Mouse (Mus musculus): ENCODE data around the gene Btbd8. TPM values are rescaled to one million over a fixed set of nuclear protein-coding genes. Genes with fewer than 3 reads are reported as not detected.

Btbd8 gene
- polyA plus RNA-seq, 1 experiment from 2014 or later: 3.7 TPM

DNA sequence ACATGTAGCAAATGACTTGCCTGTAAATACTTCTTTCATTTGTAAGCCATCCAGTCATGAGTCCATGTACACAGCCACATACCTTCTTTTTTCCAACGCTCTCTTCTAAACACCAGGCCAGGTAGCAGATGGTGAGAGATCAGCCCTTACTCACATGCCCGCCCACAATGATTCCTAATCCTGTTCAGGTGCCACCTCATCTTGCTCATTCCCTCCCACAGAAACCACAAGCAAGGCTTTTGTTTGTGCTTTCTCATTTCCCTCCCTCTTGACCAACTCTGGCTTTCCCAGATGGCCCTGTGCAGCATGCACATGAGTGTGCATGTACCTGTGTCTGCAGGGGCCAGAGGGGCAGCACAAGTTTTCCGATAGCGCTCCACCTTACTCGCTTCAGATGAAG lies 12.5 kb downstream of the Btbd8 start:
- Histone ChIP-seq H3K36me3 (peaks cover 19% of the 10 kb centered on the region), H3K27ac (replicated peaks) (no peak overlapping the region), H3K27me3 (replicated peaks) (no peaks in the 10 kb centered on the region), H3K9ac (no peak overlapping the region), H3K9me3 (no peaks in the 10 kb centered on the region), H3K4me1 (no peaks in the 10 kb centered on the region), H3K4me2 (no peak overlapping the region), H3K4me3 (no peak overlapping the region)
- no peak for ATAC-seq (ENCODE audit: extremely low read depth, insufficient number of reproducible peaks, low FRiP score, low TSS enrichment)
- WGBS: 94% methylated on average over 5 of the region's 5 CpGs

DNA sequence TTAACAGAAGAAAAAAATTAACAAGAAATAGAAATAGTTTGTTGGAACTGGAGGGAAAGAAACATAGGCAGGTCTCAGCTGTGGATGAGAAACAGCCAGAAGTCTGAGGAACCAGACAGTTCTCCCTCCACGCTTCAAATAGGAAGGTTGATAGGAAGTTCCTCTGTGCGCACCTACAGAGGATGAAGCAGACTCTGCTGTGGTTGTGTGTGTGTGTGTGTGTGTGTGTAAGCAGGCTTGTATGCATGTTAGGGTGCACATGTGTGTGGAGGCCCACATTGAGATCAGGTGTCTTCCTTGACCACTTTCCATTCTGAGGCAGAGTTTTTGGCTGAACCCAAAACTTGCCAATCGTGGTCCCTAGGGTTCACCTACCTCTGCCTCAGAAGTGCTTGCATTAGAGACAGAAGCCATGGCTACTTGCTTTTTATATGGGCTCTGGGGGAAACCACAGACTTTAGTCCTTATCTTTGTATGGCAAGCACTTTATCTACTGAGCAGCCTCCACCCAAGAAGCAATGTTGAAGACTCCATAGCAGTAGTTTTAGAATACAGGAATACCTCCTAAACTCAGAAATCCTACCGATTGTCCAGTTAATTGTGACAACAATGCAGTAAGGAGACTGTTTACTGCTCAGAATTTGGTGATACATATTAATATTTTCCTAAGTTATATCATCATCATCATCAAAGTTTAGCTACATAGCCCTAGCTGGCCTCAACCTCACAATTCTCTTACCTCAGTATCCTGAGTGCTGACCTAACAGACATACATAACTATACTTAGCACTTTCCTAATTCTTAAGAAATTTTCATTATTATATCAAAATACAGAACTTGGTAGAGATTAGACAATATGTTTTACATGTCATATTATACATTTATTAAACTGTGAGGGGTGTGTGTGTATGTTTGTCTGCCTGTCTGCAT lies 24.6 kb downstream of the Btbd8 start:
- Histone ChIP-seq H3K4me2 (no peak overlapping the region), H3K27me3 (replicated peaks) (no peaks in the 10 kb centered on the region), H3K4me1 (peaks cover 16% of the 10 kb centered on the region), H3K9me3 (no peaks in the 10 kb centered on the region), H3K9ac (no peak overlapping the region), H3K4me3 (no peak overlapping the region), H3K36me3 (no peaks in the 10 kb centered on the region; the same call in 1 of the 2 replicates), H3K27ac (replicated peaks) (no peak overlapping the region)
- WGBS: 78% methylated on average over 4 of the region's 4 CpGs
- no peak for ATAC-seq (ENCODE audit: extremely low read depth, insufficient number of reproducible peaks, low FRiP score, low TSS enrichment)

DNA sequence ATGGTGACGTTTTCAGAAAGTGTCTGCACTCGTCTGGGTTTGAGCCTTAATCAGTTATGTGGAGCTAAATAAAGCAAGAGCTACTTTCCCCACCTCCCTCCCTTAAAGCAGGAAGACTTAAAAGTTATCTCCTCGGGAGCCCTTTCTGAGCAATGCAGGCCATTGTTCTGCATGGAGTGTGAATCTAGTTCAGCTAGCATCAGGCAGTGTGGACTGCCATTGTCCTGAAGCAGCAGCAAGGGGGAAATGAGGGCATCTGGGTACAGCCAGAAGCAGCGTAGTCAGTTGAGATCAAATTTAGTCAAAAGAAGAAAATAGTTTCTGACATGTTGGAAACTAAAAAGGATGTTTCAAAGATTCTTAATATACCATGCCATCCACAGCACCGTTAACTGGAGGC lies 28.7 kb downstream of the Btbd8 start:
- 17% methylated on average over 5 of the region's 5 CpGs for WGBS
- peaks cover 10% of the 10 kb centered on the region for H3K36me3 ChIP-seq
- H3K27me3 ChIP-seq (replicated peaks): no peaks in the 10 kb centered on the region
- ATAC-seq (ENCODE audit: extremely low read depth, insufficient number of reproducible peaks, low FRiP score, low TSS enrichment): no peak
- no peaks in the 10 kb centered on the region for H3K9me3 ChIP-seq
- H3K9ac ChIP-seq: no peak overlapping the region
- H3K4me3 ChIP-seq: no peak overlapping the region
- peak overlapping the region; percentile 20; the same call in 1 of the 2 replicates for H3K4me2 ChIP-seq
- peak overlapping the region; percentile 75 for H3K27ac ChIP-seq (replicated peaks)
- peaks cover 27% of the 10 kb centered on the region for H3K4me1 ChIP-seq

DNA sequence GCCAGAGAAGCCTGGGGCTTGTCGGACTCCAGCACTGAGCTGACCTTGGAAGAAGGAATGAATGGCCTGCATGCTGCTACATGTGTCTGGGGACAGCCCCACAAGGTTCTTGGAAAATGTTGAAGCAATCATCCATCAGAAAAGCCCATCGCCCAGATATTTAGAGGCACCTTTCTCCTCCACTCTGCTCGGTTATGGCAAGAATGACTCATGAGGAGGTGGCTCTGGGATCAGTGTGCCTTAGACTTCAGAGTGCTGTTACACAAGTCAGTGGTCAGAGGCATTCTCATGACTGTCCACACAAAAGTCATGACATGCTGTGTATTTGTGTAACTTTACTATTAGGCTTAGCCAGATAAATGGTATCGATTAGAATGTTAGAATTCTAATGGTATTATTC lies 29.3 kb downstream of the Btbd8 start:
- H3K27me3 ChIP-seq (replicated peaks): no peaks in the 10 kb centered on the region
- H3K9me3 ChIP-seq: no peaks in the 10 kb centered on the region
- 53% methylated on average over 4 of the region's 4 CpGs for WGBS
- H3K27ac ChIP-seq (replicated peaks): peak overlapping the region; percentile 75
- peaks cover 27% of the 10 kb centered on the region for H3K4me1 ChIP-seq
- H3K36me3 ChIP-seq: peaks cover 10% of the 10 kb centered on the region
- ATAC-seq (ENCODE audit: extremely low read depth, insufficient number of reproducible peaks, low FRiP score, low TSS enrichment): no peak
- peak overlapping the region; percentile 20; the same call in 1 of the 2 replicates for H3K4me2 ChIP-seq
- H3K9ac ChIP-seq: no peak overlapping the region
- no peak overlapping the region for H3K4me3 ChIP-seq

DNA sequence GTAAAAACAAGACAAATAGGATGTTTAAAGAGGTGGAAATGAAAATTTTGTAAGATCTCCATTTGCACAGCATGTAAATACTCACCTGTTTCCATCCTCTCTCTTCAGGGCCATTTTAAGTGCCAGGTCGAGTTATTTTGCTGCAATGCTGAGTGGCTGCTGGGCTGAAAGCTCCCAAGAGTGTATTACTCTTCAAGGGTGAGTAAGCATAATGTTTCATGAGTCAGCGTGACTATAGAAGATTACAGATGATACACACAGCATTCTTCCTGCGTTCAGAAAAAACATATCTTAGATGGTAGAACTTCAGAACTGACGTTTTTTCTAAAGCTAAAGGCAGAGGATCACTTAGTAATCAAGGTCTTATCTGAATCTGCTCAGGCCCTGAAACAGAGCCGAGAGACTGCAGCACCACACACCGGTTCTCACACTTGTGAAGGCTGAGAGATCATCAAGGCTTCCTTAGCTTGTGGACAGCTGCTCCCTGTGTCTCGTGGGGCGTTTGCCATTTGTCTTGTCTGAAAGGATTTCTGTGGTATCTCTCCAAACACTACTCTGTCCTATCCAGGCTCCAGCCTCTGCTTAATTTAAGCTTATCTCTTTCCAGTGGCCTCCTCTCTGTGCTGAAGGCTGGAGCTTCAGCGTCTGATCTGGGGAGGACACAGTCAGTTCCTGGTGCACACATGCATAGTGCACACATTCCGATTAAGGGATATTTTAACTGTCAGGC lies 33.0 kb downstream of the Btbd8 start:
- ATAC-seq (ENCODE audit: extremely low read depth, insufficient number of reproducible peaks, low FRiP score, low TSS enrichment): peak; percentile 73
- H3K9me3 ChIP-seq: no peaks in the 10 kb centered on the region
- no peak overlapping the region for H3K4me3 ChIP-seq
- H3K9ac ChIP-seq: no peak overlapping the region
- peak overlapping the region; percentile 26; the same call in 1 of the 2 replicates for H3K4me2 ChIP-seq
- H3K27ac ChIP-seq (replicated peaks): peak overlapping the region; percentile 61
- WGBS: 31% methylated on average over 10 of the region's 10 CpGs
- no peaks in the 10 kb centered on the region for H3K27me3 ChIP-seq (replicated peaks)
- peaks cover 24% of the 10 kb centered on the region for H3K36me3 ChIP-seq
- peaks cover 27% of the 10 kb centered on the region for H3K4me1 ChIP-seq

DNA sequence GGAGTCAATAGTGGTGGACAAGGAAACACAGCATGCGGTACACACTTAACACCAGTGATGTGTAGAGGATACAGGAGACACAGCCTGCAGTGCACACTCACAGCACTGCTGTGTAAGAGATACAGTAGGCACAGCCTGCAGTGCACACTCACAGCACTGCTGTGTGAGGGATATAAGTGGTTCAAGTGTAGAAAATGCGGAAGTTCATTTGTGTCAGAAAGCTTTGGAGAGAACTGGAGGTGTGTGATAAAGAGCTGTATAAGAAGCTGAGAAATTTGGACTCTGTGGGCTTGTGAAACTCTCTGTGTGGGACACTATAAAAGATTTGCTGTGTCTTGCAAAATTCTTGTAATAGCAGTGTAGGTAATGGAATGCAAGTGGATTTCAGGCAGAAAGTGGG lies 42.4 kb downstream of the Btbd8 start:
- no peak overlapping the region for H3K9ac ChIP-seq
- H3K36me3 ChIP-seq: peaks cover 6% of the 10 kb centered on the region
- peaks cover 4% of the 10 kb centered on the region; the same call in 1 of the 2 replicates for H3K4me1 ChIP-seq
- H3K4me2 ChIP-seq: no peak overlapping the region
- 68% methylated on average over 2 of the region's 2 CpGs for WGBS
- H3K9me3 ChIP-seq: no peaks in the 10 kb centered on the region
- no peak overlapping the region for H3K27ac ChIP-seq (replicated peaks)
- H3K4me3 ChIP-seq: no peak overlapping the region
- ATAC-seq (ENCODE audit: extremely low read depth, insufficient number of reproducible peaks, low FRiP score, low TSS enrichment): no peak
- H3K27me3 ChIP-seq (replicated peaks): no peaks in the 10 kb centered on the region

DNA sequence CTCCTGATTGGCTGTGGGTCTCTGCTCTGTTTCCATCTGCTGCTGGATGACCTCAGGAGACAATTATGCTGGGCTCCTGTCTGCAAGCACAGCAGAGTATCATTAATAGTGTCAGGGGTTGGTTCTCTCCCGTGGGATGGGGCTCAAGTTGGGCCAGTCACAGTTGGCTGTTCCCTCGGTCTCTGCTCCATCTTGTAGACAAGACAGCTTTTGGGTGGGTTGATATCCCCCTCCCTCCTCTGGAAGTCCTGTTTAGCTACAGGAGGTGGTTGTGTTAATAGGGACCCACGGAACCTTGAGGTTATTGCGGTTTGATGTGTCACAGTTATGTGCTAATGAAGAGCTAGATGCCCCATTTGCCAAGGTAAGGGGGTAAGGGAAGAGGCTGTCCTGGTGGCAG lies 51.2 kb downstream of the Btbd8 start:
- WGBS: 55% methylated on average over 4 of the region's 4 CpGs
- Histone ChIP-seq H3K4me3 (no peak overlapping the region), H3K9ac (no peak overlapping the region), H3K9me3 (no peaks in the 10 kb centered on the region), H3K36me3 (peaks cover 16% of the 10 kb centered on the region), H3K4me2 (no peak overlapping the region), H3K4me1 (peaks cover 9% of the 10 kb centered on the region), H3K27me3 (replicated peaks) (no peaks in the 10 kb centered on the region), H3K27ac (replicated peaks) (0 out of 2 replicates have a peak overlapping the region, but pooled peaks have one; percentile 12)
- no peak for ATAC-seq (ENCODE audit: extremely low read depth, insufficient number of reproducible peaks, low FRiP score, low TSS enrichment)

DNA sequence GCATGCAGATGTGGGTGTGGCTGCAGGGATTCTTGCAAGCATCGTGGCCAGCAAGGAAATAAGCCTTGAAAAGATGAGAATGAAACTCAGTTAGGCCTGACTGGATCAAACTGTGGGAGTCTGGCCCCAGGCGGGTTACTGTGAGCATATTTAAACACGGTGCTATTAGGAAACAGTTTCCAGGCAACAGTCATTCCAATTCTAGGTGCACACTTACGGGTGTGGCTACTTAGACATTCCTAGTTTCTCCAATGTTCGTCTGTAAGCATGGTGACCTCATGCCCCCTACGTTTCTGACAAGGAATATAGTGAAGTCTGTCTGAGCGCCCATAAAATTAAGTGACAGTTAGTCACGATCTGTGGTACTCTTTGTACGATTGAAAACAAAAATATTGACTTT lies 53.2 kb downstream of the Btbd8 start:
- H3K36me3 ChIP-seq: peaks cover 21% of the 10 kb centered on the region
- no peak overlapping the region for H3K4me2 ChIP-seq
- no peaks in the 10 kb centered on the region for H3K27me3 ChIP-seq (replicated peaks)
- ATAC-seq (ENCODE audit: extremely low read depth, insufficient number of reproducible peaks, low FRiP score, low TSS enrichment): no peak
- H3K4me3 ChIP-seq: no peak overlapping the region
- H3K4me1 ChIP-seq: peaks cover 9% of the 10 kb centered on the region
- no peak overlapping the region for H3K9ac ChIP-seq
- H3K27ac ChIP-seq (replicated peaks): no peak overlapping the region
- 77% methylated on average over 9 of the region's 9 CpGs for WGBS
- H3K9me3 ChIP-seq: peaks cover 3% of the 10 kb centered on the region; the same call in 1 of the 2 replicates

DNA sequence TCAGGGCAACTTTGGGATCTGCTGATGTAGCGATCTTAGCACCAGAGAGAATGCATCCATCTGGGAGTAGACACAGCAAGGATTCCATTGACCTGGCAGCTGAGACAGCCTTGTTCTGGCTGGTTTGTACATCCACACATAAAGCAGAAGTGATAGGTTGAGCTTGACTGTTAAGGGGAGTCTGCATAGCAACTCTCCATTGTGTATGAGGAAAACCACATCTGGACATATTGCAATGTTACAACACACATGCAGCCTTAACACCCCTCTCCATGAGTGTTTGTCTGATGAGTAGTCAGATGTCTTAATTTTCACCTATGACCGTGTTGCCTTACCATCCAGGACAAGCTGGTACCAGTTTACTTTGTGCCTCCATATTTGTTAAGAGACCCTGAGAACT lies 54.7 kb downstream of the Btbd8 start:
- no peaks in the 10 kb centered on the region for H3K27me3 ChIP-seq (replicated peaks)
- peaks cover 21% of the 10 kb centered on the region for H3K36me3 ChIP-seq
- ATAC-seq (ENCODE audit: extremely low read depth, insufficient number of reproducible peaks, low FRiP score, low TSS enrichment): no peak
- WGBS: 89% methylated on average over 2 of the region's 2 CpGs
- no peak overlapping the region for H3K27ac ChIP-seq (replicated peaks)
- no peak overlapping the region for H3K4me2 ChIP-seq
- H3K9me3 ChIP-seq: peaks cover 3% of the 10 kb centered on the region; the same call in 1 of the 2 replicates
- no peak overlapping the region for H3K9ac ChIP-seq
- H3K4me3 ChIP-seq: no peak overlapping the region
- H3K4me1 ChIP-seq: peaks cover 9% of the 10 kb centered on the region

DNA sequence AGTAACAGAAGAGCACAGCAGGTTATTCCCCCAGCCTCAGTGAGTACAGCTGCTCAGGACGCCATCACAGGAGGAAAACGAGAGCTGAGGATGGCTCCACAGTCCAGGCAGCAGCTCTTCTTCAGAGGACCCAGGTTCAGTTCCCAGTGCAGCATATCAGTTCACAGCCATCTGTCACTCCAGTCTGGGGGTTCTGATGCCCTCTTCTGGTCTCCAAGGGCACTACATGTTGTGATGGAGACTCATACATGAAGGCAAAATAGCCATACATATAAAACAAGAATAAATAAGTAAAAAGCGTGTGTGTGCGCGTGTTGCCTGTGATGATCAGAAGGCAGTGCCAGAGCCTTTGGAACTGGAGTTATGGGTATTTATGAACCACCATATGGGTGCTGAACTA lies 57.0 kb downstream of the Btbd8 start:
- H3K27ac ChIP-seq (replicated peaks): no peak overlapping the region
- WGBS: 90% methylated on average over 5 of the region's 5 CpGs
- peaks cover 3% of the 10 kb centered on the region; the same call in 1 of the 2 replicates for H3K9me3 ChIP-seq
- no peaks in the 10 kb centered on the region for H3K4me1 ChIP-seq
- H3K4me2 ChIP-seq: no peak overlapping the region
- no peak overlapping the region for H3K9ac ChIP-seq
- no peak for ATAC-seq (ENCODE audit: extremely low read depth, insufficient number of reproducible peaks, low FRiP score, low TSS enrichment)
- H3K36me3 ChIP-seq: peaks cover 21% of the 10 kb centered on the region
- H3K4me3 ChIP-seq: no peak overlapping the region
- H3K27me3 ChIP-seq (replicated peaks): no peaks in the 10 kb centered on the region

DNA sequence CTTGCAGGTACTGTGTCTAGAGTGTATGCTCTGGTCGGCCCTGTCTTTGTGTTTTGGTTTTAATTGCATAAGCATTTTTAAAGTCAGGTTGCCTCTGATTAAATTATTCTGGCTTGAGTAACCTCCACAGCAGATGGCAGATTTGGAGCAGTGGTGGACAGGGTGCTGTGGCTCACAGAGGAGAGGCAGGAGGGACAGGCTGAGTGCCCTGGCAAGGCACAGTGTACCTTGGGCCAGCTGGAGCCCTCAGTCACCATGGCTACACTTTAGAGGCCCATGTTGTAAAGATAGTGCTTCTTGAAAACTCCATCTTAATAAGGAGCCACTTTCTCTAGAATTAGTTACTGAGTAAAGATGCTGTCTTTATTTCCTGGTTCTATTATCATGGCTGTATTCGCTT lies 58.2 kb downstream of the Btbd8 start:
- no peaks in the 10 kb centered on the region for H3K4me1 ChIP-seq
- 82% methylated on average over 2 of the region's 2 CpGs for WGBS
- peaks cover 3% of the 10 kb centered on the region; the same call in 1 of the 2 replicates for H3K9me3 ChIP-seq
- H3K4me2 ChIP-seq: no peak overlapping the region
- H3K27me3 ChIP-seq (replicated peaks): no peaks in the 10 kb centered on the region
- ATAC-seq (ENCODE audit: extremely low read depth, insufficient number of reproducible peaks, low FRiP score, low TSS enrichment): no peak
- no peak overlapping the region for H3K27ac ChIP-seq (replicated peaks)
- no peak overlapping the region for H3K9ac ChIP-seq
- no peak overlapping the region for H3K4me3 ChIP-seq
- H3K36me3 ChIP-seq: peaks cover 22% of the 10 kb centered on the region

Data from heart, embryonic 13.5 days (tissue).